Mouse (Mus musculus) urinary bladder, postnatal 4 days (tissue): ENCODE data around the gene Qpct.
"Not testable (repeated sequence)": the region's sequence is repeated elsewhere in the genome, so short reads cannot be mapped to it uniquely, and the experiment has no call there.

ENCODE experiments used
- DNase-seq, 2 experiments: peaks; one replicate each; pipeline ENCODE4 v3.0.0; 2021 to 2022; ENCODE audit warnings: low spot score in 2 of 2

Qpct gene

DNA sequence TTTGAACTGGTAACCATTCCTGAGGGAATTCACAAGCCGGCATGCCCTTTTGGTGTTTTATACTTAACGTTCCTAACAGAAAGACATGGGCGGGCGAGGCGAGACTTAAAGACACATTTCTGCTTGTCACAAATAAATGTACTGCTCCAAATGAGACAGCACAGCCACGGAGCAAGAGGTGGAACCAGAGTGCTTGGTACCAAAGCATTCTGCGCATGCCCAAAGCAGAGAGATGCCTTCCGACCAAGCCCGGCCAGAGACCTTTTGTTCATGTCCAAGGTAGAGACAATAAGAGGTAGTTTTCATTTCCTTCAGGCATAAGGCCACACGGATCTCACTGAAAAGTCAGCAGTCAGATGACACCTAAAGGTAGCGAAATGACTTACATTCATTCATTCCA is 20.2 kb downstream of the Qpct start:
- no peak for DNase-seq

DNA sequence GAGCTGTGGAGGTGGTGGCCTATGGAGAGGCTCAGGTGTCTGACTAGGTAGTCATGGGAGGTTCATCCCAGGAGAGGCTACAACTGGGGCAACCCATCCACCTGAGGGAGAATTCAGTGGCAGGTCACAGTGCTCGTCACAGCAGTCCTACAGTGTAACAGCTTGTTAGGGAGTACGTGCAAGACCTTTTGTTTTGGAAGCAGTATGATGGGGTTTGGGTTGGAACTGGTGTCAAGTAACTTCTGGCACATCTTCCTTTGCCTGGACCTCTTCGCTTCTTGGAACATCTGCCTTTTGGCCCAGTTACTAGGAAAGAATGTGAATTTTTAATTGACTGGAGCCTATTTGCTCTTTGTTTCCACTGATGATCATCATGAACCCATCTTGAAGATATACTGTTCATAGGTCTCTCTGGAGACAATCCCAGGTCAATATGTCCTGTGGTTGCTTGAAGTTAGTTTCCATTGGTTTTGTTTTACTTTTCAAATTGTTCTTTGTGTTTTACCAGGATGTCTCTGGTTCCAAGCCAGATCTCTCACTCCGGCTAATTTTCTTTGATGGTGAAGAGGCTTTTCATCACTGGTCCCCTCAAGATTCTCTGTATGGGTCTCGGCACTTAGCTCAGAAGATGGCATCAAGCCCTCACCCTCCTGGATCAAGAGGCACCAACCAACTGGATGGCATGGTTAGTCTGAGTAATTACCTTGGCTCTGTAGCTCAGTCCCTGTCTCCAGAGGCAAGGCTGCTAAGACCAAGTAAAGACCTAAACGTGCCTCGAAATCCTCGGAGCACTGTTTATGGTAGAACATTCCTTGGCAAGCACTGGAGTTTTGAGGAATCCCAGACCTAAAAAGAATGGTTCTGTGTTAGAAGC is 25.5 kb downstream of the Qpct start:
- no peak for DNase-seq

DNA sequence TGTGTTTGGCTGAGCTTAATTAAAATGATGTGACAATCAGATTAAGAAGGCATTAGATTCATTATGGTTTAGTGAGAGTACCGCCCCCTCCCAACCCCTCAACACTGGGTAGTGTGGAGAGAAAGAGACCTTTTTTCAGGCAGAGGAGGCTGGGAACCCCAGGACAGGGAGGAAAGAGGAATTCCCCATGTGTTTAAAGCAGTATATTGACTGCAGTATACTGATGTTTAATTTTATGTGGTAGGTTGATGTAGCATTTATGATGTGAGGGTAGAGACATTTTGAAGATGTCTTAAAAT is 26.1 kb downstream of the Qpct start:
- DNase-seq: no peak

GRCm38 (mm10) chr17:79078248-79078647 is 26.5 kb downstream of the Qpct start:
- DNase-seq: no peak

DNA sequence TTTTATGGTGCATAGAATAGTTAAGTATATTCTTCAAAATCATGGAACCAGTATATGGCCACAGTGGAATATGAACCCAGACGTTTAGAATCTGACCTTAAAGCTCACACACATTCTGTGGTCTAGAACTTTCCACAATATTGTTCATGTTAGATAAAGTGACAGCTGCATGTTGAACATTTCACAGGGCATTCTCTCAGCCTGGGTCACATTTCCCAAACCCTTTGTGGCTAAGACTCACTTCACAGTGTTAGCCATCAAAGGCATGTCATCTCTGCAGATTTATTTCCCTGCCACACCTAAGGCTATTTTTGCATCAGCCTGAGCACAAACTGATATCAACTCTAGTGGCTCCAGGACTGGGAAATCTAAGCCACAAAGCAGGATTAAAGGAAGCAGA is 40.0 kb downstream of the Qpct start:
- DNase-seq: no peak

GRCm38 (mm10) chr17:79093286-79093975 is 41.7 kb downstream of the Qpct start:
- no peak for DNase-seq

DNA sequence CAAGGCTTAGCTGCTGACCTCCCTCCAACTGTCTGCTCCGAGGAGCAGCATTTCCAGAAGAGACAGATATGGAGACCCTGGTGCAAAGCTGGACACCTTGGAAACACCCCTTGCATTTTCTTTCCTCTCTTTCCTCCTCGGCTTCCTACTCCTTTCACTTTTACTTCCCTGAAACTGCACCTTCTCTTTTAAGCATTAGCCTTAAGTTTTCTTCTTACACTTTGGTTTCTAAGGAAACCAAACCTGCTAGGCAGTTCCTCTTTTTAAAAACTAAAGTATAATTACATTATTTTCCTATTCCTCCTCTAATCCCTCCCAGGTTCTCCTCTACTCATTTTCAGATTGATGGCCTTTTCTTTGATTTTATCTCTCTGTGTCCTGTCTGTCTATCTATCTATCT is 43.9 kb downstream of the Qpct start:
- DNase-seq: no peak

GRCm38 (mm10) chr17:79099866-79100265 is 48.2 kb downstream of the Qpct start:
- DNase-seq: no peak

- DNase-seq: no peak
These were observed 56.5 kb downstream of the Qpct start for GRCm38 (mm10) chr17:79108238-79108637.

- no peak for DNase-seq
These were observed 57.9 kb downstream of the Qpct start for GRCm38 (mm10) chr17:79109576-79109975.

DNA sequence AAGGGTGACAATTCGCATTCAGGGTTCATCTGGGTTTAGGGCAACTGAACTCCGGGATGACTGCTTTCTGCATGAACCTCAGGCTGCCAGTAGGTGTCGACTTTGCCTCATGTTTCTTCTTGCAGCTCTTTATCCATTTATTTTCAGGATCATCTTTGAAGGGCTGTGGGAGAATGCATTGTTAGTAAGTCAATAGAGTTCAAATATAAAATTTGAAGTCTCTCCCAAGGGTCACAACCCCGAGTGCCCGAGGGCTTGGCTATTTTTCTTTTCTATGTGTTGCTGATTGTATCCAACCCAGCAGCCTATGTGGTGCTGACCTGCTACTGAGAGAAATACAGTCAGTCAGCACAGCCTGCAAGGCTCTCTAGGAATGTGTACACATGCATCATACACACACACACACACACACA is 59.2 kb downstream of the Qpct start:
- no peak for DNase-seq

GRCm38 (mm10) chr17:79115248-79115647 is 63.5 kb downstream of the Qpct start:
- DNase-seq: not testable (repeated sequence)

- no peak for DNase-seq
These were observed 67.4 kb downstream of the Qpct start for GRCm38 (mm10) chr17:79119066-79119465.

GRCm38 (mm10) chr17:79120269-79120668 is 68.6 kb downstream of the Qpct start:
- DNase-seq: no peak

DNA sequence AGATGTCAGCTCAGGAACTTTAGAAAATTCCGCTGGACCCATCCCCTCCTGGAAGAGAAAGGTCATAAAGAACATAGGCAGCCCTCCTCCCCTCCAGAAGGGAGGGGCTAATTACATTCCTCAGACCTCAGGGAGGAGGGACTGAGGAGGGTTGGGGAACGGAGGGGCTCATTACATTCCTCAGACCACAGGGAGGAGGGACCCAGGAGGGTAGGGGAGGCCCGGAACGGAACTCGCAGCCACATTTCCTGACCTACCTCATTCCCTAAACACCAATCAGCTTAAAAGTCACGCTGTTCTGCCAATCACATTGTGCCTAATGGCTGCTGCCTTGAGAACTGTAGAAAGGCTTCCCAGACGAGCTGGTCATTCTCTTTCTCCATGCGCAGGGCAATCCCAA is 82.0 kb downstream of the Qpct start:
- no peak for DNase-seq

DNA sequence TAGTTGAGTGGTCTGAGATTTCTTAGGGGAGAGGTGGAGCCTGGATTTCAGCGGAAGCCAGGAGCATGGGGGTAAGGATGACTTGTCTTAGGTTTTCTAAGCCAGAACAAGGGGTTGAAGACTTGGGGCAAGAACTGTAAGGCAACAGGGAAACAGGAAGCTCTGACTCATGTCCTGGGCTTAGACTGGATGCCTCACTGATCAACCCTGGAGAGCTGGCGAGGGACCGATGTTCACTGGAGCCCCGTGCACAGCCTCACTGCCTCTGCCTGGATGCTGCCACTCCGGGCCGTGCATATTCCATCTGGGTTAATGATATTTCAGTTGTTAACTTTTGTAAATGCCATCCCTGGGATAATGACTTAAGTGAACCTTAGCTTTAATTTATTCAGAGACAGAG is 84.1 kb downstream of the Qpct start:
- DNase-seq: no peak

GRCm38 (mm10) chr17:79136401-79136800 is 84.7 kb downstream of the Qpct start:
- no peak for DNase-seq
